Mouse (Mus musculus) hindbrain, postnatal 0 days (tissue): ENCODE results near the gene Gde1. TPM values are rescaled to one million over a fixed set of nuclear protein-coding genes. Genes with fewer than 3 reads are reported as not detected.
A peak's percentile ranks its signal among the peaks of the same experiment; 100 is the strongest.

Experiments
- ATAC-seq: fragments of 200-750 bp; cut with Nextera tagmentation; 2 replicates; pipeline ENCODE4 v1.8.0; 2017; ENCODE audit warnings: mild to moderate bottlenecking, moderate TSS enrichment, moderate library complexity
- DNase-seq: peaks from one replicate; pipeline ENCODE4 v3.0.0-alpha.2; 2015; ENCODE audit warnings: low spot score
- H3K27ac ChIP-seq: fragments of 300-500 bp; sonication (generic); 2 replicates; pipeline ENCODE4 v1.5.1; 2014; ENCODE audit warnings: mild to moderate bottlenecking
- H3K27me3 ChIP-seq: fragments of 300-500 bp; sonication (generic); 2 replicates; pipeline ENCODE4 v1.6.1; 2014; ENCODE audit warnings: low read length, mixed read lengths; ENCODE audit not compliant: insufficient read depth
- H3K36me3 ChIP-seq: fragments of 300-500 bp; sonication (generic); 2 replicates; pipeline ENCODE4 v1.6.1; 2014; ENCODE audit warnings: low read length, mixed read lengths; ENCODE audit not compliant: insufficient read depth
- H3K4me1 ChIP-seq: fragments of 300-500 bp; sonication (generic); 2 replicates; pipeline ENCODE4 v1.6.1; 2014; ENCODE audit warnings: antibody characterized with exemption, low read length, mixed read lengths; ENCODE audit not compliant: insufficient read depth
- H3K4me2 ChIP-seq: fragments of 300-500 bp; sonication (generic); 2 replicates; pipeline ENCODE4 v1.6.1; 2014; ENCODE audit warnings: low read depth, mild to moderate bottlenecking, low read length, moderate library complexity, mixed read lengths
- H3K4me3 ChIP-seq: fragments of 300-500 bp; sonication (generic); 2 replicates; pipeline ENCODE4 v1.5.1; 2014; ENCODE audit warnings: low read length
- H3K9ac ChIP-seq: fragments of 300-500 bp; sonication (generic); replicated peaks from 2 replicates; pipeline ENCODE4 v1.6.1; 2014; ENCODE audit warnings: mild to moderate bottlenecking, low read length, moderate library complexity, mixed read lengths
- H3K9me3 ChIP-seq: fragments of 300-500 bp; sonication (generic); 2 replicates; pipeline ENCODE4 v1.6.1; 2016; ENCODE audit warnings: low read length, mixed read lengths
- CTCF ChIP-seq: IDR thresholded peaks from 2 replicates; pipeline ENCODE4 v1.5.1; 2016; ENCODE audit warnings: antibody characterized with exemption, control low read depth, low read depth
- WGBS: fragments of 180-500 bp; shearing (Covaris S2); extraction: QIAGEN DNeasy Blood & Tissue Kit; methylation state at CpG from one replicate; pipeline ENCODE4 v1.1.7; 2014; 5-methylcytosine and 5-hydroxymethylcytosine counted together
- polyA plus RNA-seq: library from polyadenylated mRNA; unstranded; fragments of >200 nt; fragmentation: Nextera tagmentation; extraction: Ambion mirVana; gene quantifications from 2 replicates; pipeline ENCODE4 v1.2.1, GENCODE M21; 2015
- total RNA-seq: library from RNA; depleted of rRNA; stranded (reverse); fragments of >200 nt; gene quantifications from 2 replicates; pipeline ENCODE4 v1.2.3, GENCODE M21; 2014

Gde1 gene
- total and polyA plus RNA-seq, 2 experiments from 2014 or later: 285 to 347 TPM

GRCm38 (mm10) chr7:118740532-118741338 is 35.2 kb upstream of the Gde1 start:
- Histone ChIP-seq H3K4me2 (peak overlapping the region; percentile 72), H3K4me1 (0 out of 2 replicates have a peak, but pooled peaks cover 9% of the 10 kb centered on the region), H3K4me3 (peak overlapping the region; percentile 65), H3K9ac (peak overlapping the region; percentile 71), H3K9me3 (no peaks in the 10 kb centered on the region), H3K36me3 (peaks cover 5% of the 10 kb centered on the region), H3K27ac (peak overlapping the region; percentile 82), H3K27me3 (no peaks in the 10 kb centered on the region)
- peak; percentile 99 for DNase-seq
- TF ChIP-seq CTCF: no peak
- 3% methylated on average over 41 of the region's 41 CpGs for WGBS
- peak; percentile 95 for ATAC-seq

GRCm38 (mm10) chr7:118739975-118740531 is 34.5 kb upstream of the Gde1 start, which contains the start of gene Vps35l:
Gene Vps35l (plus strand): TSS chr7:118740226.
- Histone ChIP-seq H3K9me3 (no peaks in the 10 kb centered on the region), H3K36me3 (peaks cover 8% of the 10 kb centered on the region), H3K4me2 (peak within 1 kb of the TSS; percentile 72), H3K9ac (peak within 1 kb of the TSS; percentile 71), H3K4me3 (peak within 1 kb of the TSS; percentile 65), H3K27me3 (no peaks in the 10 kb centered on the region), H3K4me1 (0 out of 2 replicates have a peak, but pooled peaks cover 9% of the 10 kb centered on the region), H3K27ac (peak within 1 kb of the TSS; percentile 82)
- DNase-seq (peak; percentile 92), ATAC-seq (peak; percentile 86)
- TF ChIP-seq CTCF: peak; percentile 95
- 1% methylated on average over 14 of the region's 16 CpGs for WGBS

- Histone ChIP-seq H3K27me3 (no peaks in the 10 kb centered on the region), H3K4me1 (0 out of 2 replicates have a peak, but pooled peaks cover 9% of the 10 kb centered on the region), H3K9ac (no peak overlapping the region), H3K4me2 (no peak overlapping the region), H3K36me3 (peaks cover 13% of the 10 kb centered on the region), H3K4me3 (no peak overlapping the region), H3K9me3 (no peaks in the 10 kb centered on the region), H3K27ac (no peak overlapping the region)
- peak; percentile 10 for DNase-seq
- no peak for ATAC-seq
- peak; percentile 26; the same call in 1 of the 2 replicates for TF ChIP-seq CTCF
- WGBS: 68% methylated on average over 1 of the region's 1 CpGs
Observed at GRCm38 (mm10) chr7:118738730-118739129, 33.2 kb upstream of the Gde1 start.

DNA sequence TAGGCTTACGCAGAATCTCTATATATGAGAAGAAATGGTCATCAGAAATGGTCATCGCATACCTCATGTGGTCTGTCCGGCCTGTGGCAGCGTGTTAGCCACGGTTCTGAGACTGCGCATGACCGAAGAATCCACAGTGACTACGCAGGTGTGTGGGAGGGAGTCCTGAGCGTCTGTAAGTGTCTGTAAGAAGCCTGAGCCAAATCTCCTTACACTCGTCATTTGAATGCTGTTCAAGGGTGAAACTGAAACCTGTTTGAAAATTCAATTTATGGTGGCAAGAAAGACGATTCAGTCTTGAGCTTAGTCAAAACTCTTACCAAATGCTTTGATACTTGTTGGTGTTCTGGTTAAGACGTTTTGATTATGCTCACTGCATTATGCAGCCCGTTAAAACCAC is 27.6 kb upstream of the Gde1 start:
- ATAC-seq: no peak
- no peak overlapping the region for H3K9ac ChIP-seq
- no peak overlapping the region for H3K27ac ChIP-seq
- DNase-seq: no peak
- H3K4me1 ChIP-seq: no peaks in the 10 kb centered on the region
- TF ChIP-seq CTCF: no peak
- WGBS: 96% methylated on average over 13 of the region's 13 CpGs
- H3K36me3 ChIP-seq: peaks cover 50% of the 10 kb centered on the region
- no peak overlapping the region for H3K4me2 ChIP-seq
- H3K9me3 ChIP-seq: no peaks in the 10 kb centered on the region
- H3K4me3 ChIP-seq: no peak overlapping the region
- no peaks in the 10 kb centered on the region for H3K27me3 ChIP-seq

DNA sequence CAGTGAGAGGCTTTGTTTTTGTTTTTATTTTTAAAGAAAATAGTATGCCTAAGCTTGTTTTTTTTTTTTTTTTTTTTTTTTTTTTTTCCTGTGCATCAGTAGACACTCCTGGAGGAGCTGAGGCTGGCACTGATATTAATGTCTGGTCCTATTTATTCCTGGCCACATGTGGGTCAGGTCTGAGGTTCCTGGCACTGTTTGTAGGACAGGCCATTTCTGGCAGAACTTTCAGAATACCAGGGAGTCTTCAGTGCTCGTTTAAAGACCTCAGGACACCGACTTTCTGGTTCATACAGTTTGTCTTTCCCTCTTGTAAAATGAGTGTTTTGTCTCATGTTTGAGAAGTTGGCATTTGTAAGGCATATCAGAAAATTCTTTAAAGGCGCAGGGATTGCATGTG is 26.2 kb upstream of the Gde1 start:
- Histone ChIP-seq H3K27me3 (no peaks in the 10 kb centered on the region), H3K4me2 (no peak overlapping the region), H3K9me3 (no peaks in the 10 kb centered on the region), H3K4me3 (no peak overlapping the region), H3K27ac (no peak overlapping the region), H3K36me3 (peaks cover 59% of the 10 kb centered on the region), H3K9ac (no peak overlapping the region), H3K4me1 (no peaks in the 10 kb centered on the region)
- no peak for TF ChIP-seq CTCF
- no peak for DNase-seq
- WGBS: 88% methylated on average over 3 of the region's 3 CpGs
- no peak for ATAC-seq

GRCm38 (mm10) chr7:118728846-118729587 is 23.4 kb upstream of the Gde1 start:
- ATAC-seq: no peak
- no peak overlapping the region for H3K9ac ChIP-seq

More at GRCm38 (mm10) chr7:118728846-118729587, 23.4 kb upstream of the Gde1 start:
- no peak for TF ChIP-seq CTCF
- Histone ChIP-seq H3K27me3 (no peaks in the 10 kb centered on the region), H3K36me3 (peaks cover 71% of the 10 kb centered on the region), H3K4me1 (no peaks in the 10 kb centered on the region), H3K27ac (no peak overlapping the region), H3K4me3 (no peak overlapping the region), H3K4me2 (no peak overlapping the region), H3K9me3 (no peaks in the 10 kb centered on the region)
- DNase-seq: no peak
- WGBS: 89% methylated on average over 13 of the region's 13 CpGs
